Mouse (Mus musculus) gastrocnemius, postnatal 14 days (tissue): Measurements from ENCODE around the gene Ttc36. TPM values are rescaled to one million over a fixed set of nuclear protein-coding genes. Genes with fewer than 3 reads are reported as not detected.
"Not testable (repeated sequence)": the region's sequence is repeated elsewhere in the genome, so short reads cannot be mapped to it uniquely, and the experiment has no call there.

Experiments used
- DNase-seq: peaks from one replicate; pipeline ENCODE4 v3.0.0; 2021; ENCODE audit warnings: mixed read lengths
- intact Hi-C: fragments of 180-260 bp; cut with DNase I; formaldehyde crosslinking; loops from one replicate; pipeline ENCODE4 v1.15.1; 2025; ENCODE audit warnings: low total_unique reads
- total RNA-seq, 2 experiments: library from RNA; stranded (reverse); gene quantifications; 2 replicates each; pipeline ENCODE4 v1.2.3; 2021

Gene Ttc36
- total RNA-seq, 2 experiments from 2014 or later = 0.73 TPM; not detected in 1

DNA sequence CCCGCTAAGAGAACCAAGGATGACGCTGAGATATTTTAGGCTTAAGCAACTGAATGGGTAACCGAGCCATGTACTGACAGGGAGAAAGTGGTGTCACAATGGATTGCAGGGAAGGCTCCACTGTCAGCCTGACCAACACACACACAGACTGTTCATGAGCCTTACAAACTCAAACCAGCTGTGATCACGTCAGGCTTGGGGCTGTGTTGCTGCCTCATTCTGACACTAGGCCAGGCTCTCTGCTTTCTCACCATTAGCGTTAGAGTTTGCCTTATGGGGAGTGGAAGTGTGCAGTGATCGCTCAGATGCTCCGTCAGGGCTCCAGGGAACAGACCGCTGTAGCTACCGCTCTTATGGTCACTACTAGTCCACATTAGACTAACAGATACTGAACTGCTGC lies 10.0 kb downstream of the Ttc36 start:
- intact Hi-C loops = no loop called here
- no peak for DNase-seq

DNA sequence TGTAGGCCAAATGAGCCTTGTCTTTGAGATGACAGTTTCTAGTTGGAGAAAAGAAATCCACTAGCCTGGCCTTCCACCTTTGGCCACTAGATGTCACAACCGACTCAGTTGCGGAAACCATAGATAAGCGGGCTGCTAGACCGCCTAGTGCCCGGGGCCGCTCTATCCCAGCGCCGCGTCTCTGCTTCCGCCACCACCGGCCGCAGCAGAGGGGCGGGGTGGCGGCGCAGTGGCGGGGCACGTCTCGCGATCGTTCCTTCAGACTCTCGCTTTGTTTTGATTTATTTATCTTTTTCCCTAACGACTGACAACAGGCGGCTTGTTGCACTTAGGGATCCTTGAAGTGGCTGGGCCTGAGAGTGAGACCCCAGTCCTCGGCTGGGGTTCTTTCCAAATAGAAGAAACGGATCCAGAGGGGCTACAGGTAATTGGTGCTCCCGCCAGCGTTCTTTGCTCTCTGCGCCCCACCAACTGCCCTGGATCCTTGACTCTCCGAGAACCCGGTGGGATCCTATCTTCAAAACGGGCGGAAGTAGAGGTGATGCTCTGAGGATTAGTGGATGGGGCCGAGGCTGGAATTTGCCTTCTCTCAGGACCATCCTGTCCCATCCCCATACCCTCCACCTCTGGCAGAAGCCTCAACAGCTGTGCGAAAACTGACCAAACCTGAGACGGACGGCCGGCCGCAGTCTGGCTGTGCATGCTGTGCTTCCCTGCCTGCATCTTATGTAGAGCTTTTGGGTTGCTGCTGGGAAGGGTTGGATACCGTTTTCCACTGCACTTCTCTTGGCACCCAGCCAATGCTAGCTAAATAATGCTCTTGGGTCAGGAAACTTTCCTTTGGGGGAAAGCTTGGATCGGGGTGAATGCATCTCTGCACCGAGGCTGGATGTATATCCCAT lies 29.9 kb downstream of the Ttc36 start:
- DNase-seq = peak; percentile 94
- intact Hi-C loops = no loop called here

GRCm38 (mm10) chr9:44772392-44772749 lies 30.5 kb downstream of the Ttc36 start:
- DNase-seq = no peak
- intact Hi-C loops = no loop called here

GRCm38 (mm10) chr9:44771376-44771775 lies 31.5 kb downstream of the Ttc36 start:
- intact Hi-C loops = no loop called here
- no peak for DNase-seq

DNA sequence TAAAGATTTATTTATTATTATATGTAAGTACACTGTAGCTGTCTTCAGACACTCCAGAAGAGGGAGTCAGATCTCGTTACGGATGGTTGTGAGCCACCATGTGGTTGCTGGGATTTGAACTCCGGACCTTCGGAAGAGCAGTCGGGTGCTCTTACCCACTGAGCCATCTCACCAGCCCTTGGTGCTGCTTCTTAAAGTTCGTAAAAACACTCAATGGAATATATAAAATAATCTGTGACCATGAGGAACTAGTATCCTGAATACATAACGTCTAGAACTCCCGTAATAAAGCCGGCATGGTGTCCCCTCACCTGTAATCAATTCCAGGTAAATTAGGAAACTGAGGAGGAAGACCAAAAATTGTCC lies 34.9 kb downstream of the Ttc36 start:
- DNase-seq, intact Hi-C loops: not testable (repeated sequence)

GRCm38 (mm10) chr9:44767101-44768028 lies 35.5 kb downstream of the Ttc36 start, which contains the start of the genes Arcn1 and Ift46:
Gene Arcn1, minus strand, starts transcription at chr9:44767845.
Gene Ift46, plus strand, starts transcription at chr9:44767908.
- peak; percentile 83 for DNase-seq
- intact Hi-C loops = no loop called here

- intact Hi-C loops = no loop called here
- no peak for DNase-seq
Observed at GRCm38 (mm10) chr9:44760873-44761272, 42.0 kb downstream of the Ttc36 start.

Other genes with a start within 250 kb of the Ttc36 start
- not detected for gene Cxcr5, start 241.2 kb downstream of the Ttc36 start, total RNA-seq
- 10 to 100 TPM; 61.8 to 62.2 TPM for gene Ddx6, start 198.2 kb downstream of the Ttc36 start, total RNA-seq
- not detected for gene Treh, start 129.8 kb downstream of the Ttc36 start, total RNA-seq
- 10 to 100 TPM; 43.8 to 47.6 TPM for gene Phldb1, start 67.9 kb downstream of the Ttc36 start, total RNA-seq
- gene Arcn1, start 35.2 kb downstream of the Ttc36 start, total RNA-seq = 10 to 100 TPM; 65.1 to 69.9 TPM
- 10 to 100 TPM; 29.2 to 38.8 TPM for gene Ift46, start 35.2 kb downstream of the Ttc36 start, total RNA-seq
- 10 to 100 TPM in 1 of 2 experiments, 1 to 10 TPM in 1; 9.4 to 11.6 TPM for gene Tmem25, start 3.8 kb downstream of the Ttc36 start, total RNA-seq
- gene Kmt2a, start 78.2 kb upstream of the Ttc36 start, total RNA-seq = 10 to 100 TPM; 11.8 to 14.3 TPM
- gene Atp5l, start 117.7 kb upstream of the Ttc36 start, total RNA-seq = 100 to 1,000 TPM; 663 to 775 TPM
- 10 to 100 TPM; 31.9 to 36.4 TPM for gene Ube4a, start 162.5 kb upstream of the Ttc36 start, total RNA-seq
- gene Cd3g, start 177.4 kb upstream of the Ttc36 start, total RNA-seq = under 1 TPM in 1 of 2 experiments, not detected in 1; 0.13 TPM
- gene Cd3d, start 178.7 kb upstream of the Ttc36 start, total RNA-seq = under 1 TPM in 1 of 2 experiments, not detected in 1; 0.33 TPM
- gene Cd3e, start 206.6 kb upstream of the Ttc36 start, total RNA-seq = not detected
- under 1 TPM; 0.11 to 0.27 TPM for gene Mpzl2, start 236.7 kb upstream of the Ttc36 start, total RNA-seq